Mouse (Mus musculus): ENCODE measurements around the gene 1700047I17Rik2. TPM values are rescaled to one million over a fixed set of nuclear protein-coding genes. Genes with fewer than 3 reads are reported as not detected.
"Not testable (repeated sequence)": the region's sequence is repeated elsewhere in the genome, so short reads cannot be mapped to it uniquely, and the experiment has no call there.

1700047I17Rik2 gene
- polyA plus RNA-seq, 1 experiment from 2014 or later: not detected

DNA sequence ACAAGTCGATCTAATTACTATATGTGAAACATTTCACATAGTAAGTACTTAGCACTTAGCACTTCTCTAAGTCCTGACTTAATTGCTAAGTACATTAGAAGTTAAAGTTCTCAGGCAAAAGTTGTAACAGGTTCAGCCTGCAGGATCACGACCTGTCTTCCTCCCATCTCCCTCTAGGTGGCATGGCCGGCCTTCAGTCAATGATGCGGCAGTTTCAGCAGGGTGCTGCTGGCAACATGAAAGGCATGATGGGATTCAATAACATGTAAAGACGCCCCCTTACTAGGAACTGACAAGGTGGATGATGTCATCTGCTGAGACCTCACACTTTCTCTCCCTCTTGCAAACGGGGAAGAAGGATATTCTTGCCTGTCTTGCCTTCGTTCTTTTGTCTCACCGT is 62.6 kb downstream of the 1700047I17Rik2 start:
- no CpG with 5 or more reads among the region's 8 CpGs for WGBS

DNA sequence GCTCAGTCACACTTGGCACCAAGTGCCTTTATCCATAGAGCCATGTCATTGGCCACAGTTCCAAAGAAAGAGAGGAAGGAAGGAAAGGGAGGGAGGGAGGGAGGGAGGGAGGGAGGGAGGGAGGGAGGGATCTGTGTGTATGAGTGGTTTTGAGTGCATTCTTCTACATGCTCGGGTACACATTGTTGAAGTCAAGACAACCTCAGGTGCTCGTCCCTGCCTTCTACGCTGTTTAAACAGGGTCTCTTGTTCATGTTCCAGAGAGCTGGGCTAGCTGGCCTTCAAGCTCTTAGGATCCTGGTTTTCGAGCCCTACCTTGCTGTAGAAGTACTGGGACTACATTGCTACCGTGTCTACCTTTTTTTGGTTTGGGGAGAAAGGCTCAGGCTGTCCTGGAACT is 64.0 kb downstream of the 1700047I17Rik2 start:
- no CpG with 5 or more reads among the region's 5 CpGs for WGBS
- H3K4me3 ChIP-seq; H3K4me2 ChIP-seq; H3K27ac ChIP-seq; H3K36me3 ChIP-seq; H3K9me3 ChIP-seq (replicated peaks); ATAC-seq (replicated peaks; ENCODE audit: insufficient number of reproducible peaks, insufficient read depth, low FRiP score, low read depth); H3K9ac ChIP-seq; H3K27me3 ChIP-seq; H3K4me1 ChIP-seq (replicated peaks): not testable (repeated sequence)

More for the DNA sequence above, 62.6 kb downstream of the 1700047I17Rik2 start:
- H3K4me2 ChIP-seq; H3K27me3 ChIP-seq; ATAC-seq (replicated peaks; ENCODE audit: insufficient number of reproducible peaks, insufficient read depth, low FRiP score, low read depth); H3K9ac ChIP-seq; H3K4me1 ChIP-seq (replicated peaks); H3K27ac ChIP-seq; H3K9me3 ChIP-seq (replicated peaks); H3K4me3 ChIP-seq: not testable (repeated sequence)
- peaks cover 12% of the 10 kb centered on the region for H3K36me3 ChIP-seq

Other genes with a start within 250 kb of the 1700047I17Rik2 start
- gene Gm20403, start 213.1 kb upstream of the 1700047I17Rik2 start, polyA plus RNA-seq (2015; fragmentation: Nextera tagmentation; extraction: Ambion mirVana): not detected in 2 replicates
- 10.3 and 13.3 TPM in 2 replicates for gene Baz1a, start 185.2 kb upstream of the 1700047I17Rik2 start, polyA plus RNA-seq (2015; fragmentation: Nextera tagmentation; extraction: Ambion mirVana)
- gene 2700097O09Rik, start 119.5 kb upstream of the 1700047I17Rik2 start, polyA plus RNA-seq (2015; fragmentation: Nextera tagmentation; extraction: Ambion mirVana): 21.7 and 27.2 TPM in 2 replicates
- 118 and 127 TPM in 2 replicates for gene Srp54a, start 119.3 kb upstream of the 1700047I17Rik2 start, polyA plus RNA-seq (2015; fragmentation: Nextera tagmentation; extraction: Ambion mirVana)
- 20.0 and 22.2 TPM in 2 replicates for gene Fam177a, start 75.1 kb upstream of the 1700047I17Rik2 start, polyA plus RNA-seq (2015; fragmentation: Nextera tagmentation; extraction: Ambion mirVana)
- gene Srp54b, start 44.5 kb upstream of the 1700047I17Rik2 start, polyA plus RNA-seq (2015; fragmentation: Nextera tagmentation; extraction: Ambion mirVana): 44.0 and 45.5 TPM in 2 replicates
- 52.0 and 58.6 TPM in 2 replicates for gene Srp54c, start 30.6 kb downstream of the 1700047I17Rik2 start, polyA plus RNA-seq (2015; fragmentation: Nextera tagmentation; extraction: Ambion mirVana)
- 8.0 and 11.3 TPM in 2 replicates for gene 1110008L16Rik, start 100.0 kb downstream of the 1700047I17Rik2 start, polyA plus RNA-seq (2015; fragmentation: Nextera tagmentation; extraction: Ambion mirVana)
- gene Ppp2r3c, start 103.4 kb downstream of the 1700047I17Rik2 start, polyA plus RNA-seq (2015; fragmentation: Nextera tagmentation; extraction: Ambion mirVana): 9.1 and 9.5 TPM in 2 replicates
- 301 and 302 TPM in 2 replicates for gene Psma6, start 184.6 kb downstream of the 1700047I17Rik2 start, polyA plus RNA-seq (2015; fragmentation: Nextera tagmentation; extraction: Ambion mirVana)

Measured in heart, embryonic 15.5 days (tissue).